Comparison of ENCODE assay signal across 26 mouse cellular contexts in genomic region chr1:86409476-86409875, GRCm38 (mm10). TPM values are rescaled to one million over a fixed set of nuclear protein-coding genes. Genes with fewer than 3 reads are reported as not detected.
DNase-seq lines count a peak whose midpoint lies in the region; ATAC-seq lines count a peak whose summit lies in the region.
"Had no signal": no experiment of that assay in that cellular context is flagged by ENCODE, and none has a peak within 500 bp of the region (broad histone marks: within the 10 kb centered on the region; RNA-seq: fewer than 3 reads in every experiment).

No protein-coding gene starts in this region.

- H3K27me3 ChIP-seq in embryonic facial prominence, embryonic 14.5 days (replicated peaks; ENCODE audit: control insufficient read depth, insufficient read depth, low read length): no peaks in the 10 kb centered on the region
- H3K27me3 ChIP-seq in embryonic facial prominence, embryonic 10.5 days (replicated peaks; ENCODE audit: low read depth, poor library complexity, severe bottlenecking): no peaks in the 10 kb centered on the region
- H3K27me3 ChIP-seq: embryonic facial prominence, embryonic 13.5 days; forebrain, embryonic 13.5 days; forebrain, embryonic 15.5 days had no signal

- H3K9me3 ChIP-seq in embryonic facial prominence, embryonic 14.5 days (ENCODE audit: control insufficient read depth, low read length): no peaks in the 10 kb centered on the region
- H3K9me3 ChIP-seq in embryonic facial prominence, embryonic 10.5 days: no peaks in the 10 kb centered on the region
- H3K9me3 ChIP-seq: embryonic facial prominence, embryonic 13.5 days; forebrain, embryonic 13.5 days; forebrain, embryonic 15.5 days had no signal

- H3K4me3 ChIP-seq in embryonic facial prominence, embryonic 14.5 days (ENCODE audit: low read depth, low read length): no peak overlapping the region
- H3K4me3 ChIP-seq in embryonic facial prominence, embryonic 10.5 days: no peak overlapping the region
- H3K4me3 ChIP-seq: embryonic facial prominence, embryonic 13.5 days; forebrain, embryonic 13.5 days; forebrain, embryonic 15.5 days had no signal

- H3K27ac ChIP-seq in embryonic facial prominence, embryonic 14.5 days (replicated peaks; ENCODE audit: low read depth, low read length): no peak overlapping the region
- no peak overlapping the region for H3K27ac ChIP-seq in embryonic facial prominence, embryonic 10.5 days (replicated peaks)
- H3K27ac ChIP-seq: embryonic facial prominence, embryonic 13.5 days; forebrain, embryonic 13.5 days; forebrain, embryonic 15.5 days had no signal

- no peak overlapping the region for H3K9ac ChIP-seq in embryonic facial prominence, embryonic 14.5 days (ENCODE audit: low read depth, low read length)
- H3K9ac ChIP-seq: embryonic facial prominence, embryonic 13.5 days; forebrain, embryonic 13.5 days; forebrain, embryonic 15.5 days; forebrain, postnatal 0 days had no signal

- ATAC-seq in embryonic facial prominence, embryonic 14.5 days (ENCODE audit: low read depth): no peak
- ATAC-seq in CD4-positive, CD25-positive, alpha-beta regulatory T cell, adult 4 months: peak; percentile 28
- ATAC-seq: forebrain, embryonic 13.5 days; forebrain, embryonic 15.5 days had no signal

- no peaks in the 10 kb centered on the region for H3K4me1 ChIP-seq in embryonic facial prominence, embryonic 14.5 days (ENCODE audit: control insufficient read depth, insufficient read depth, low read length)
- peaks cover 4% of the 10 kb centered on the region; the same call in 1 of the 2 replicates for H3K4me1 ChIP-seq in embryonic facial prominence, embryonic 10.5 days
- H3K4me1 ChIP-seq: forebrain, embryonic 13.5 days; forebrain, embryonic 15.5 days had no signal

- peak; percentile 48 for DNase-seq in embryonic facial prominence, embryonic 14.5 days (ENCODE audit: low spot score)
- DNase-seq in embryonic facial prominence, embryonic 10.5 days (ENCODE audit: low spot score): no peak
- peak; percentile 35 for DNase-seq in 416B (ENCODE audit: low read depth)
- DNase-seq in brain, adult 2 months (ENCODE audit: low read depth, low spot score): peak; percentile 20
- DNase-seq in adrenal gland, adult 18-20 months (ENCODE audit: low spot score in 2 of 2): no peak
- DNase-seq in gastrocnemius, adult 18-20 months (ENCODE audit: low spot score): no peak
- DNase-seq in right cerebral cortex, postnatal 14 days: no peak
- DNase-seq: adrenal gland, adult 2 months; adrenal gland, postnatal 10 days; adrenal gland, postnatal 25 days; B cell, adult 2 months; cerebellum, adult 11-12 months; cerebellum, adult 8-10 months; cerebellum, adult 9-11 months; cerebellum, postnatal 25 days had no signal

- H3K36me3 ChIP-seq in embryonic facial prominence, embryonic 14.5 days (ENCODE audit: control insufficient read depth, insufficient read depth, low read length): no peaks in the 10 kb centered on the region
- no peaks in the 10 kb centered on the region for H3K36me3 ChIP-seq in embryonic facial prominence, embryonic 10.5 days (replicated peaks)
- H3K36me3 ChIP-seq: embryonic facial prominence, embryonic 13.5 days; forebrain, embryonic 15.5 days had no signal

- H3K4me2 ChIP-seq in embryonic facial prominence, embryonic 14.5 days (ENCODE audit: low read depth, low read length): no peak overlapping the region
- H3K4me2 ChIP-seq: embryonic facial prominence, embryonic 13.5 days; forebrain, embryonic 13.5 days; forebrain, embryonic 15.5 days had no signal

- 89% methylated on average over 2 of the region's 2 CpGs for WGBS in embryonic facial prominence, embryonic 14.5 days
- 94% methylated on average over 2 of the region's 2 CpGs for WGBS in embryonic facial prominence, embryonic 10.5 days

RNA-seq across cellular contexts. Expression of gene Nmur1, which starts 16.6 kb away (rescaled TPM):
- polyA plus RNA-seq in embryonic facial prominence, embryonic 14.5 days (2014; fragmentation: Nextera tagmentation; extraction: Ambion mirVana): not detected in 2 replicates
- polyA plus RNA-seq in embryonic facial prominence, embryonic 10.5 days (2016; fragmentation: Nextera tagmentation; extraction: Ambion mirVana): 0.24 TPM in 1 of 2 replicates, not detected in the other
- polyA plus RNA-seq in CD4-positive, CD25-positive, alpha-beta regulatory T cell, adult 4 months (2017; shearing (Covaris generic)): 1 to 10 TPM; 1.5 to 4.0 TPM
- not detected for total RNA-seq in adrenal gland, adult 18-20 months (2021)
- total RNA-seq in gastrocnemius, adult 18-20 months (2021): not detected
- total RNA-seq: adrenal gland, adult 2 months; adrenal gland, postnatal 10 days; adrenal gland, postnatal 25 days; adrenal gland, postnatal 4 days; MEL had no signal
- polyA plus RNA-seq: embryonic facial prominence, embryonic 11.5 days; embryonic facial prominence, embryonic 13.5 days; forebrain, embryonic 11.5 days; forebrain, embryonic 13.5 days had no signal

RNA-seq across cellular contexts. Expression of gene Tex44, which starts 16.7 kb away (rescaled TPM):
- polyA plus RNA-seq in embryonic facial prominence, embryonic 14.5 days (2014; fragmentation: Nextera tagmentation; extraction: Ambion mirVana): not detected in 2 replicates
- polyA plus RNA-seq in embryonic facial prominence, embryonic 10.5 days (2016; fragmentation: Nextera tagmentation; extraction: Ambion mirVana): not detected in 2 replicates
- not detected for polyA plus RNA-seq in CD4-positive, CD25-positive, alpha-beta regulatory T cell, adult 4 months (2017; shearing (Covaris generic))
- total RNA-seq in adrenal gland, adult 18-20 months (2021): not detected
- not detected for total RNA-seq in gastrocnemius, adult 18-20 months (2021)
- total RNA-seq: adrenal gland, adult 2 months; adrenal gland, postnatal 10 days; adrenal gland, postnatal 25 days; adrenal gland, postnatal 4 days; ES-E14; MEL had no signal
- polyA plus RNA-seq: adrenal gland, adult 2 months; cortical plate, adult 2 months; embryonic facial prominence, embryonic 11.5 days; embryonic facial prominence, embryonic 13.5 days; forebrain, embryonic 11.5 days; forebrain, embryonic 13.5 days; forebrain, embryonic 15.5 days; forebrain, postnatal 0 days had no signal

RNA-seq across cellular contexts. Expression of gene Ncl, which starts 50.3 kb away (rescaled TPM):
- polyA plus RNA-seq in embryonic facial prominence, embryonic 14.5 days (2014; fragmentation: Nextera tagmentation; extraction: Ambion mirVana): 285 and 297 TPM in 2 replicates
- 625 and 641 TPM in 2 replicates for polyA plus RNA-seq in embryonic facial prominence, embryonic 10.5 days (2016; fragmentation: Nextera tagmentation; extraction: Ambion mirVana)
- 100 to 1,000 TPM; 304 to 334 TPM for polyA plus RNA-seq in CD4-positive, CD25-positive, alpha-beta regulatory T cell, adult 4 months (2017; shearing (Covaris generic))
- total RNA-seq in adrenal gland, adult 18-20 months (2021): 100 to 1,000 TPM; 158 to 212 TPM
- total RNA-seq in gastrocnemius, adult 18-20 months (2021): 100 to 1,000 TPM in 1 of 2 experiments, 10 to 100 TPM in 1; 99.3 to 113 TPM

Comparison
In these comparisons a context has a peak if more than half of its experiments do, and no peak if none do; other contexts are left out.
1. DNase-seq: peak in embryonic facial prominence, embryonic 14.5 days (single experiment), 416B (single experiment) and brain, adult 2 months (single experiment); none in embryonic facial prominence, embryonic 10.5 days (single experiment), adrenal gland, adult 18-20 months (0 of 2), gastrocnemius, adult 18-20 months (single experiment) and right cerebral cortex, postnatal 14 days (single experiment).